Mouse (Mus musculus): ENCODE measurements around the gene Pdzd2.
A peak's percentile ranks its signal among the peaks of the same experiment; 100 is the strongest.

The Pdzd2 gene

DNA sequence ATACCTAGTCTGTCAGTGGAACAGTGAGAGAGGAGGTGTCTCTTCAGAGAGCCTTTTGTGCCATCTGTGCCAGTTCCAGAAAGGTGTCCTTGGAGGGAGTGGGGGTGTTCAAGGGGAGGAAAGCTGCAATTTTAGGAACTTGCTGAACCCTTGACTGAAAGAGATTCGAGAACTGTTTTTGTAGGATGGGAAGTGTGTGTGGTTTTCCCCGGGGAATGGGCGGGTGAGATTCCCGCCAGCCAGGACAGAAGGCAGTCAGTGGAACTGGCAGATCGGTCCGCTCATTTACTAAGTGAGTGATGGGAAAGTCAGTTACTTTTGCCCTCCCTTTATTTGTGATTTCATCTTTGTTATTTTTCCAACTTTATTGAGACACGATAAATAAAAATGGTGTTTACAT lies 266.1 kb downstream of the Pdzd2 start:
- DNase-seq (ENCODE audit: low spot score) = no peak

DNA sequence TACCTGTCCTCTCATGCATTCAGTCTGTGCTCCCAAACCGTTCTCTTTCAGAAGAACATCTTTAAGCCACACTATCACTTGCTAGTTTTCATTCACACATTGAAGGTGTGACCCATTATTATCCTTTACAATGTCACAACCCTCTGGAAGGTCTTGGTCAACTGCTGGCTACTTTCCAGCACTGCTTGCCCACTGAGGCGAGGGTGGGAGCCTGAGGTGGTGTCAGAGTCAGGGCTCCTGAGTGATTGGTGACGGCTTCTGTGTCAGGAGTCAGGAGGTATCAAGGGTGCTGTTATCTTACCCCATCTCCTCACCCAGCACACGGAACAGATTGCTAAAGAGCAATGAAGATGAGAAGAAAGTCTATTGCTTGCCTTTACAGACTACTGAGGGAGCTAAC lies 267.1 kb downstream of the Pdzd2 start:
- no peak for DNase-seq (ENCODE audit: low spot score)

DNA sequence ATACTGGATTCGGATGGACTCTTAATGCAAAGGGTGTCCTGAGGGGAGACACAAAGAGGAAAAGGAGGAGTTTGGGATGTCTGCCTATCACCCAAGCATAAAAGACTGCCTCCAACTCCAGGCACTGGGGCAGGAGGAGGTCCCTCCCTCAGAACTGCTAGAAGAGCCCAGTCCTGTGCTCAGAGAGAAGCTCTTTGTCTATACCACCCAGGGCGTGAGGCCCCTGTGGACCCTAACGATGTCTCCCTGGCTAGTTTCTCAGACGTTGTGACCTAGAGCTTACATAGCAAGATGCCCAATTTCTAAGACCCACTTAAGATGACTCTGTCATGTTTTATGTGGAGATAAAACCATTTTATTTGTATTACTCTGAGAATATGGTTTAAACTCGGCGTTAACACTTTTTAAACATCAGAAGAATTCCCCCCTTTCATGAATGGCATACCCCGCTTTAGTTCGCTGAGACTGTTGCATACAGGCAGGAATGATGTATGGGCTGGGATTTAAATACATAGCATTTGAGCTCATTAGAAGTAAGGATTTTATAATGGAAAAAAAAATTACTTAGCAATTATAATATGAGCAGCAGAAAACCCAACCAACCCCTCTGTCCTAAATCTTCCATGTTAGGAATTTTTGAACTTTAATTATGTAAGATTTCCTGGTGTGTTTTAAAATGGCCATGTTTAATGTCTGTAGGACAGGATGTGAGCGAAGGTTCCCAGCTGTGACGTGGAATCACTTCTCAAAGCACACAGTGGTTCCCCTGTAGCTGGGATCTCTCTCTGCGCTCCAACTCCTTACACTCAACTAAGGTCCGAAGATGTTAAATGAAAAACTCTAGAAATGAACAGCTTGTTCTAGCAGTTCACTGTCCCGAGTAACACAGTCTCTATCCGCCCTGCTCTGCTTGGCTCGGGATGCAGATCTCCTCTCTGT lies 268.6 kb downstream of the Pdzd2 start:
- no peak for DNase-seq (ENCODE audit: low spot score)

DNA sequence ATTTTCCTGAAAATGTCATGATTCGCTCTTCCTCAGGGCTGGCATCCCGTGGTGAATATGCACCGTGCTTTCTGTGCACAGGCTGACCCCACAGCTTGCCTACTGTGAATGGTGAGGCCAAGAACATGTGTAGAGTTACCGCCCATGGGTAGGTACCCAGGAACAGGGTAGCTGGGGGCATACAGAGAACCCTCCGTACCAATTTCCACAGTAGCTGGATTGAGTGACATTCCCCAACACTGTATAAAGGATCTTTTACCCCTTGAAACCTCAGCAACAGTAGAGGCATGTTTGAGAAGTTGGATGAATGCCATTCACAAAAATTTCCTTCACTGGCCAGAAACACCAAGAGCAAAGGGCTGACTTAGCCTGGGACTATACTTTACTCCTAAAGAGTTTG lies 271.1 kb downstream of the Pdzd2 start:
- no peak for DNase-seq (ENCODE audit: low spot score)

DNA sequence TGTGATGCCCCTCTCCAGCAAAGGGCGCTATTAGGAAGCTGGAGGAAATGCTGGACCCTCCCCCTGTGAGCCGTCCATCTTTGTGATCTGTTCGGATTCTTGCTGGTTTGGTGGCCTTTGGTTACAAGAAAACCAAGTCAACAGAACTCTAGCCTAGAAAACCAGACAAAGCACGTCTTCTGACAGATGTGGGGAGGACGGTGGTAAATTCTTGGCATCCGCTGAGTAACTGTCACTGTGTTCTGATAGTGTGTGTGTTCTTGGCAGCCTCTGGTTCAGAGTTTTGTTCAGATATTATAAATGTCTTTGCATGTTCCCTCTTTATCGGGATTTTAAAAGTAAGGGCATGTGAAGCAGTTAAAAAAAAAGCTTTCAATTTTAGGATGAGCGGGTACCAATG lies 274.0 kb downstream of the Pdzd2 start:
- no peak for DNase-seq (ENCODE audit: low spot score)

DNA sequence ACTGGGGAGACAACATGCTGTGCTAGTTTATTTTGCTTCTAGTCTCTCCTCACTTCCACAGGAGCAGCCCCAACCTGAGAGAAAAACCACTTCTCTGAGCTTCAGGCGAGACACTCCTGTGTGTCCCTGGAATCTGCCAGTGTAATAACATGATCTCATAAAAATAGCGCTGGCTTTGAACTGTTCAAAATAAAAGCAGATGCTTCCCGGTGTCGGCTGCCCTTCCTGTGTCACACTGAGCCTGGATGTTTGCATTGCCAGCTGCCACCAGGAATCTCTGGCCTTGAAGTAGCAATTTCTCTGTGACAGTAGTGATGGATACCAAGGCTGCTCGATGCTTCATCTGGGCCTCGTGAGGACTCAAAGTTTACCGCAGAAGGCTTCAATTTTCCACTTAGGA lies 282.9 kb downstream of the Pdzd2 start:
- no peak for DNase-seq (ENCODE audit: low spot score)

DNA sequence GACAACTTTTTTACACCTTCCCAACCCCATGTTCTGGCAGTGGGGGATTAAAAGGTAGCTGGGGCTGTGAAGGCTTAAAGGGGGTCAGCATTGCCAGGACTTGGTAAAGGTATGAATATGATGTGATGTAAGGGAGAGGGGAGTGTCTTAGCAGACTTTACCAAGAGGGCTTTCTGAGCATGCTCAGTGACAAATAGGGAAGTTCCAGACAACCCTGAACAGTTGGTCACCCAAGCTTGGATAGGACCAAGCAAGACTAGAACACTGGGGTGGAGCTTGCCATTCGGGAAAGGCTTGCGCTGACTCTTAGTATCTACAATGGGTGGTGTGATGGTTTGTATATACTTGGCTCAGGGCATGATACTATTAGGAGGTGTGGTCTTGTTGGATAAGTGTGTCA lies 286.4 kb downstream of the Pdzd2 start:
- no peak for DNase-seq (ENCODE audit: low spot score)

DNA sequence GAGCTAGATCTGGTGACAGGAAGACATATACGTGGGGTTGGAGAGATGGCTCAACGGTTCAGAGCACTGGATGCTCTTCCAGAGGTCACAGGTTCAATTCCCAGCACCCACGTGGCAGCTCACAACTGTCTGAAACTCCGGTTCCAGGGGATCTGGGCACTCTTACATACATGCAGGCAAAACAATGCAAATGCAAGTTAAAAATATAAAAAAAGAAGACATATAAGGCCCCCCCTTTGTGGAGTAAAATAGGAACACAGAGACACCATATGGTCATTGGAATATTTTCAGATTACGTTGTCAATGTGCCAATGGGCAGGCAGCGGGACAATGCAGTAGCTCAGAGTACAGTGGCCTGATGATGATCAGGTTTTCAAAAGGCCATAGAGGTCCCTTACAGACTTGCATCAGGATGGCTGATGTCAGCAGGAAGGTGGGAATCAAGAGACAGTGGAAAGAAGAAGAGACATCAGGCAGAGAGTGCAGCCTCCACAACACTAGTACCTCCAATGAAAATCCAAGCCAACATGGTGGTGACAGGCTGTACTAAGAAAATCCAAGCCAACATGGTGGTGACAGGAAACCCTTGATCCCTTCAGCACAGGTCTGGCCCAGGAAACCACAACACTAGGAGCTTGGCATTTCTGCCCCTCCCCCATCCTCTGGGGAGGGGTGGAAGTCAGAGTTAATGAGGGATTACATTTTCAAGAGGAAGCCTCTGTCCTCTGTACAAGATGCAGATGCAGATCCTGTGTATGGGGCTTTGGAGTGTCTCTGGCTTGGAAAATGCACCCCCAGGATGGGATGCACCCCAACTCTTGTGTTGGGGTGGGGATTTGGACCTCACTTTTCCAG lies 287.4 kb downstream of the Pdzd2 start:
- DNase-seq (ENCODE audit: low spot score) = no peak

DNA sequence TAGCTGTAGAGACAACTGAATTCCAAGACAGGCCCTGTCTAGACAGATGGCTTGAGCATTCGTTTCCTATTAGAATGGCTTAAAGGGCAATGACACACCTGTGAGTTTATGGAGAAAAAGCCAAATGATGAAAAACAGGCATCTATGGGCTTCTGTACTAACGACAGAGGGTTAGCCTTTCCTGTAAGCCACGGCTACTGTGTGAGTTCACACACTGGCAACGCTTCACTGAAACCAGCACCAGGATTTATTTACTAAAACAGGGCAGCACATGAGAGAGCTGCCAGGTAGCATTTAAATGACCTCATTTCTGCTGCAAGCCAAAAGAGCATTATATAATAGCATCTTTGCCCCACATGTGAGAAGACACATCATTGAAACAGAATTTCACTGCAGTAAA lies 288.3 kb downstream of the Pdzd2 start:
- no peak for DNase-seq (ENCODE audit: low spot score)

DNA sequence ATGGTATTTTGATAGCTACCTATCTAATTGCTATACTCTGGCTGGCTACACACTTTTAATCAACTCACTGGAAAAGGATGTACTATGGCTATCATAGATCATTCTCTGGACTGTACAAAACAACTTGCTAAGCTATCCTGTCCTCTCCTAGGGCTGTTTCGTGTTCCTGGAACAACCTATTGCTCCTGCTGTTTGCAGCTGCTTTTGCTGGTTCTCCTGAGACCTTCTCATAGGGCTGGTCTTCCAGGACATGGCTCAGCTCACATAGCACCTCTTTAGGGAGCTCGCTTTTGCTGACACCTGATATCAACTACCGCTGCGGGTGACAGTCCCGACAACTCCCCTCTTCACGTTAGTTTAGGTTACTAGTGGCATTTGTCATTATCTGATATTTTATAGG lies 288.9 kb downstream of the Pdzd2 start:
- DNase-seq (ENCODE audit: low spot score) = no peak

DNA sequence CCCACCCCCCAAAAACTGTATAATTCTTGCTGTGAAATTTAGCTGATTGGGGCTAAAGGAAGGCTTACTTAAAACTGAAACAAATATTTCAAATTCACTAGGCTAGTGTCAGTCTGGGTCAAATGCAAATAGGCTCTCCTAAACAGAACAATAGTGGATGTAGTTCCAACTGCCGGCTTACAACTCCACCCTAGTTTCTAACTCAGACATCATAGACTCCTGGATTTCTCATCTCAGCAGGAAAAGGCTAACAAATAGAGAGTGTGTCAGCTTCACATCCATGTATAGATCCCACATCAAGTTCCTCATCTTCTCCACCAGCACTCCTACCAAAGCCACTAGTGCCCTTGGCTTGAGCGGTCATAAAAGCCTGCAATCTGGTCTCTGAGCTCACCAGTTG lies 290.4 kb downstream of the Pdzd2 start:
- no peak for DNase-seq (ENCODE audit: low spot score)

DNA sequence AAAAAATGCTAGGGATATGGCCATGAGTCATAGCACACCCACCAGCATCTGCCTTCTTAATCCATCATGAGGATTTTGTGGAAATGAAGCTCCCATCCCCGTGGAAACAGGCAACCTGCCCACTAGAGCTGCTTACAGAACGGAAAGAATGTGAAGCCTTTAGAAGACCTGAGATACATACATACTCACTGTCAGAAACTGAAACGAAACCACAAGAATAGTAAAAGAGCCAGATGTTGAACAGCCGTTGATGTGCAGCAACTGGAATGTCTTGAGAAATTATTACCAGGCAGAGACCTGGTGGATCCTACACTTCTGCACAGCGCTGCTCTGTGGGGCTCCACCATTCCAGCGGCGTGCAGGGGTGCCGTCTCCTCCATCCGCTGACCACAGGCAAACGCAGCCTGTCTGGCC lies 292.7 kb downstream of the Pdzd2 start:
- DNase-seq (ENCODE audit: low spot score) = peak; percentile 75

DNA sequence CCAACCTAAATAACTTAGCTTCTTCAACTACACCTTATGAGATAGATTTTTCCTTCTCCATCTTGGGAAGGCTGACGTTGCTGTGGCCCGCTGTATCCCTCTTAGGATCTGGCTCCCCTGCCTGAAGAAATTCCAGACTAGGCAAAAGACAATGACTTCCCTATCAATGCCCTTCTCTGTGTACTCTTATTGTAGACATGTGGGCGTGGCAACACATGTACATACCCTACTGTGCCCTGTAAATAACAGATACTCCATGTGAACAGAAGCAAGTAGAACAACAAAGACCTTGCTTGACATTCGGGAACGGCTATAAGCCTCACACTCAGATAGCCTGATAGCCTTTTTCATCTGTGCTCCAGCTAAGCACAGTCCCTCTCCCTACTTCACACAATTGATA lies 295.2 kb downstream of the Pdzd2 start:
- no peak for DNase-seq (ENCODE audit: low spot score)

DNA sequence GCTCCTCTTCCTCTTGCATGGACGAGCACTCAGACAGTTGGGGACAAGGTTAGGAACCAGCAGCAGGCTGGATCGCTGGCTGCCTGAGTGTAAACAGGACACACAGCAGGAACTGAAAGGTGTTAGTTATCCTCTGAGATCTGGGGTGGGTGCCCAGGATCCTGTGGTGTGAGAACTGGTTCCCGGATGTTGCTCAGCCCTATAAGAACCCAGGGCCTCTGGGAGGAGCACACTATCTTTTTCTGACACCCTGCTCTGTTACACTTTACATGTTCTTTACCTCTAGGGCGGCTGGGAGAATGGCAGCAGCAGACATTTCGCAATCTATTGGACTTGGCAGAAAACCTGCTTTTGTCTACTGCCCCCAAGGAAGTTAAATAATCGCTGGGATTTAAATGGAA lies 300.4 kb downstream of the Pdzd2 start:
- DNase-seq (ENCODE audit: low spot score) = no peak

DNA sequence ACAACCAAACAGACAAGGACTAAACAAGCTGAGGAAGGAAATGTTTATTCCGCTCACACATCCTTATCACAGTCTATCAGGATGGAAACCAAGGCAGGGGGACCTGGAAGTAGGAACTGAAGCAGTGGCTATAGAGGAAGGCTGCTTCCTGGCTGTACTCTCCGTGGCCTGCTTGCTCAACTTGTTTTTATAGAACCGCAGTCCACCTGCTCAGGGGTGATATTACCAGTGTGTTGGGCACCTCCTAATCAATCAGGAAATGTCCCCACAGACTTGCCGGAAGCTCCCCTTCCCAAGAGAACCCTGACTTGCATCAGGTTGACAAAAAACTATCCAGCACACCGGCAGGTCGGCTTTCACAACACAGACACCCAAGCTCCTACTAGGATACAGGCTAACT lies 301.0 kb downstream of the Pdzd2 start:
- DNase-seq (ENCODE audit: low spot score) = no peak

DNA sequence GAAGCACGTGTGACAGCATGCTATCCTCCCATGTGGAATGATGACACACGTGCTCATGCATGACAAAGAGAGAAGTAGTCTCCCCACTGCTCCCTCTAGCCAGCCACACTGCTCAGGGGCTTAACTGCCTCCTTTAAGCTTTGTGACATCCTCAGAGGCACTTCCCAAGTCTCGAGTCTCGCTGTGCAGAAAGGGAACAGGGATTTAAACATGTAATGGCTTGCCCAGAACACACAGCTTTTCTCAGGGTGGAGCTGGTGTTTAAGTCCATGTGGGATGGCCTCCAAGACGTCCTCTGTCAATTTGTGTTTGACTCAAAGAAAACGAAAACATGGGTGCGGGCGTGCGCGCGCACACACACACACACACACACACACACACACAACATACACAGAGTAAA lies 301.6 kb downstream of the Pdzd2 start:
- no peak for DNase-seq (ENCODE audit: low spot score)

DNA sequence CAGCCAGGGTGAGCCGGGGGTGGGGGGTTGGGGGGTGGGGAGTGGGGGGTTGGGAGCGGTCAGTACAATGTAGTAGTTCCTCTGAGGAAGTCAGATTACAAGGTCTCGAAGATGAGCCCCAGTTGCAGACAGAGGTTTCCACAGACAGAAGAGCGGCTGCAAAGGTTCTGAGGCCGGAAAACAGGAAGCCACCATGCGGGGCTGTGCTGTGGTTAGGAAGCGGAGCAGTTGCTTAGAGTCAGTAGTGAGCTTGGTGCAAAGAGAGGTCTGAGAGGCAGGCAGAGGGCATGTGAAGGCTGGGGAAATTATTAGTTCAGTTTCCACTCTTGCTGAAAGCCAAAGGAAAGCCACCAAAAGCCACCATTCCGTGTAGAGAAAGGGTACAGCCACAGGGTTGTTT lies 303.8 kb downstream of the Pdzd2 start:
- DNase-seq (ENCODE audit: low spot score) = no peak

DNA sequence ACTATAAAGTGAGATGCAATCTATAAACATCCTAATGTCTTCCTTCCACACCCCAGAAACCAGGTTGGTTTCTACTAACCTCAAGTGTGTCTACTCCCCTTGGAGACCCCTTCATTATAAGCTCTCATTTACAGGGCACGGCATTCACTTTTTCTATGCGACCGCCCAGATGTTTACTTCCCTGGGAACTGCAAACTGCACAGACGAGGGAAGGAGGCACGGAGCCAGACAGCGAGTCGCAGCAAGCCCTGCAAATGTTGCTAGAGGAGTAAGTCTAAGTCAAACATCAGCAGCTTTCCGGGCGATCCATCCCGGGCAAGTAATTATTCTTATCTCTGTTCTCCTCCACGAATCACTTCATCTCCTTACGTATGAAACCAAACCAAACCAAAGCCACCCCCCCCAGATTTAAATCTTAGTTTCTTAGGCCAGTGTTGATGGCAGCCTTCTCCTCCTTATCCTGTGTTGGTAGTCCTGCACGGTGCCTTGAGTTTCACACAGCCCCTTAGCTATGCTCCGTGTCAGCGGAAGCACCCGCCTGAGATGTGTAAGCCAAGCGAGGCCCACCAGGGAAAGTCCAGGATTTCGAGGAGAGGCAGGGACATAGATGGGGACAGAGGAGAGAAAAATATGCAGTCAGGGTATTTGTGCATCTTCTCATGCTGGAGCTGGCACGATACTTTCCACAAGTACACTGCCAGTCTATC lies 305.7 kb downstream of the Pdzd2 start:
- DNase-seq (ENCODE audit: low spot score) = no peak

DNA sequence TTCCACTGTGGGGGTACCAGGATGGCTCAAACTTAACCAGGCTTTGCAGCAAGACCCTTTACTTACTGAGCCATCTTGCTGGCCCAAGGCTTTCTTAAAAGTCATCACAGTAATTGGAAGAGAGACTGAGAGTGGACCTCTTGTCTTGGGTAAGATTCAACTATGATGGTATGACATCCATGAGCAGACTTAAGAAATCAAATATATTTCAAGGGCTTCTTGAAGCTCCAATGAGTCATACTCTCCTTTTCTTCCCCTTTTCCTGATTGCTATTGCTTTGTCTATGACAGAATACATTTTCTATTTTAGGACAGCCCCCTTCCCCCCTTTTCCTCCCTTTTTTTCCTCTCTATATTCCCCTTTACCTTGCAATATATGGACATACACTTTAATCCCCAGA lies 306.8 kb downstream of the Pdzd2 start:
- no peak for DNase-seq (ENCODE audit: low spot score)

DNA sequence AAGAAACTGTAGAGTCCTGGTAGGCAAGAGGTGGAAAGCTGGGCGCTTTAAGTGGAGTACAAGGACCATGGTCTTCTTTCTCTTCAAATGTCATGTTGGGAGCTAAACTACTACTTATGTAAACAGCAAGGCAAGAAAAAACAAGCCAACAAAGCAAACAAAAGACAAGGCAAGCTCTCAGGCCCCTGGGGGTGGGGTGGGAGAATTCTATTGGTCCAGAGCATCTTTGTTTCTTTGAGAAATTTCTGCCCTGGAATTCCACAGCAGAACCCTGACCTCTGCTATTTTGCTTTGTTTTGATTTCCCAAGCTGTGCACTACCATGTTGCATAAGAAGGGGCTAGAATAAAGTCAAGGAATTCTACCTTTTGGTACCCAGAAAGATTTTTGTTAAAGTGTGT lies 307.4 kb downstream of the Pdzd2 start:
- DNase-seq (ENCODE audit: low spot score) = no peak

DNA sequence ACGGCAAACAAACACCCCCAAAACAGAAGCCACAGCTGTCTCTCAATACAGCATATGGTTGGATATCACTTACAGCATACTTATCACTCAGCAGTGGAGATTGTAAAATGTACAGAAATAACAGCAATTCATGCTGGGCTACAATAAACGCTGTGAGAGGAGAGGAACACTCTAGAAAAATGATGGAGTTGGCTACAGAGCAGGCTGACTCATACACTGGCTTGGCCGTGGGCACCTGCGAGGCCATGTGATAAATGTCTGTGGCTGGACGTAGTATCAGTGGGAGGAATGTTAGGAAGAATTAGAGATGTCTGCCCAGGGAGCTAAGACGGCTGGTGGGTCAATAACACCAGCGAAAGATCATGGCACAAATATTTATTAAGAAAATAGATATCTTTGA lies 308.0 kb downstream of the Pdzd2 start:
- DNase-seq (ENCODE audit: low spot score) = no peak

DNA sequence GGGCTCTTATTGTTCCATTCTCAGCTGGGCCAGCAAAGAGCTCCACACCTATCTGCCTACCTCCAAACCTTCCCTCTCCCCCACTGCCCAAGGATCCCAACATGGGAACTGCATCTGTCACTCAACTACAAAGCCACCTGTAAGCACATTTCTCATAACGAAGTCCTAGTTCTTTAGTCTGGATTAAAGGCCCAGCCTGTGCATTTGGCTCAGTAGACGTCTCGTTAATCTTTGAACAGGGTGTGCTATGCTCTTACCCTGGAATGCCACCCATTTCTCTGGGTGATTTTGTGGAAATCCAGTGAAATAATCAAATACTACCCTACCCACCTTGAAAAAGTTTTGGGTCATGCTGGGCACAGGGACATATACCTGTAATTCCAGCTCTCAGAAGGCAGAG lies 308.5 kb downstream of the Pdzd2 start:
- DNase-seq (ENCODE audit: low spot score) = no peak

DNA sequence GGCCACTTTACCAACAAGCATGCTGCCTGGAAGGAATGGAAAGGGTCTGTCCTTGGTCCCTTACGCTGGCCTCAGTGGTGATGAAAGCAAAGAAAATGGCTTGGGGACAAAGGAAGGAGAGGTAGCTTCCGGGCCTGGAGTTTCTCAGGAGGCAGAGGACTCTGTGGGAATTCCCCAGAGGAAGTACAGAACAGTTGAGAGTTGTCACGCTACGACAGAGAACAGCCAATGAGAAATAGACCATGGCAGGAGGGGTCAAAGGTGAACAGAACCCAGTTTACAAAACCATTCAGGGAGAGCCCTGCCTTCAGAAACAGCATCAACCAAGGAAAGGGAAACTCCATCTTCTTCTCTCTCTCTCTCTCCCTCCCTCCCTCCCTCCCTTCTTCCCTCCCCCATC lies 309.1 kb downstream of the Pdzd2 start:
- DNase-seq (ENCODE audit: low spot score) = no peak

Data from layer of hippocampus, adult 9-10 months (tissue).